Mouse (Mus musculus): ENCODE results near the gene Spef1. TPM values are rescaled to one million over a fixed set of nuclear protein-coding genes. Genes with fewer than 3 reads are reported as not detected.
A peak's percentile ranks its signal among the peaks of the same experiment; 100 is the strongest.

Spef1 gene
- polyA plus RNA-seq, 1 experiment from 2014 or later, result 10.9 TPM

GRCm38 (mm10) chr2:131220030-131220429 is 32.9 kb upstream of the Spef1 start:
- H3K4me1 ChIP-seq (replicated peaks), result no peaks in the 10 kb centered on the region
- no peaks in the 10 kb centered on the region for H3K27me3 ChIP-seq
- H3K9me3 ChIP-seq, result no peaks in the 10 kb centered on the region
- H3K4me3 ChIP-seq, result no peak overlapping the region
- no peak overlapping the region for H3K4me2 ChIP-seq
- H3K9ac ChIP-seq, result no peak overlapping the region
- WGBS, result 86% methylated on average over 4 of the region's 4 CpGs
- H3K27ac ChIP-seq (replicated peaks), result no peak overlapping the region
- ATAC-seq (ENCODE audit: low FRiP score, low read depth), result no peak
- no peaks in the 10 kb centered on the region for H3K36me3 ChIP-seq

GRCm38 (mm10) chr2:131215941-131216858 is 29.1 kb upstream of the Spef1 start:
- Histone ChIP-seq H3K27me3 (no peaks in the 10 kb centered on the region), H3K9me3 (no peaks in the 10 kb centered on the region), H3K9ac (no peak overlapping the region), H3K36me3 (0 out of 2 replicates have a peak, but pooled peaks cover 5% of the 10 kb centered on the region), H3K4me3 (no peak overlapping the region), H3K27ac (replicated peaks) (no peak overlapping the region), H3K4me2 (no peak overlapping the region), H3K4me1 (replicated peaks) (peaks cover 6% of the 10 kb centered on the region)
- no peak for ATAC-seq (ENCODE audit: low FRiP score, low read depth)
- 87% methylated on average over 7 of the region's 7 CpGs for WGBS

DNA sequence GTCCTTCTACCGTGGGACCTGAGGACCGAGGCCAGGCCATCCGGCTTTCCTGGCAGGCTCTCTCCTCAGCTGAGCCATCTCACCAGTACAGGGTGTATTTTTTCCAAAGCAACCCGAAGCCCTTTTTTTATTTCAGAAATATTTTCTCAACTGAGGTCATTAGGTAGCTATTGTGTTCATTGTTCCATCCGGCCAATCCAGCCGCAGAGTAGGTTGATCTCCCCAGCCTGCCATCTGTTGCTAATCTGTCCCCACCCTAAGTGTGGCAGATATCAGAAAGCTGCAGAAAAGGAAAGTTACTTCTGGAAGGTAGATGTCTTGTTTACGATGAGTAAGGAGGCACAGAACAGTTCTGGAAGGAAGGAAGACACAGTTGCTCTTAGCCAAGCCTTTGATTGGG is 26.7 kb upstream of the Spef1 start:
- no peak overlapping the region for H3K9ac ChIP-seq
- H3K27ac ChIP-seq (replicated peaks), result no peak overlapping the region
- no peaks in the 10 kb centered on the region for H3K9me3 ChIP-seq
- no peaks in the 10 kb centered on the region for H3K27me3 ChIP-seq
- H3K4me1 ChIP-seq (replicated peaks), result peaks cover 18% of the 10 kb centered on the region
- no peak overlapping the region for H3K4me2 ChIP-seq
- 90% methylated on average over 7 of the region's 7 CpGs for WGBS
- H3K36me3 ChIP-seq, result 0 out of 2 replicates have a peak, but pooled peaks cover 5% of the 10 kb centered on the region
- no peak overlapping the region for H3K4me3 ChIP-seq
- ATAC-seq (ENCODE audit: low FRiP score, low read depth), result no peak

DNA sequence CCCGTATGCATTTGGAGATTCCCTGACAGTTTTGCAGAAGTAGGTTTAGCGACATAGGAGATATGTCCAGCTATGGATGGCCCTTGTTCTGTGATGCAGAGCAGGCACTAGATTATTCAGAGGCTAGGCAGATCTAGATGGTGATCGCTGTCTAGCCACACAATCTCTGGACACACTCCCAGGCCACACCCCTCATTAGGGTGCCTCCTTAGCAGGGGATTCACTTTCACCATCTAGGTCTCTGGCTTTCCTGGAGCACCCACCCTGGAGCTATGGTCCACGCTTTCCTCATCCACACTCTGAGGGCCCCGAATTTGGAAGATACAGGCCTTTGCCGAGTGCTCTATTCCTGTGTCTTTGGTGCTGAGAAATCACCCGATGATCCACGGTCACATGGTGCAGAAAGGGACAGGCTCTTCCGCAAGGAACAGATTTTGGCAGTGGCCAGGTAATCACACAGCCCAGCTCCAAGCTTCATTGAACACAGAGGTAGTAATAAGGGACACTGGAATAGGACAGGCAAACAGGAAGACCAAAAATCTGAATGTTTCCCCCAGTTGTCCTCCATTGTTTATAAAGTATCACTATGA is 24.0 kb upstream of the Spef1 start:
- Histone ChIP-seq H3K36me3 (0 out of 2 replicates have a peak, but pooled peaks cover 5% of the 10 kb centered on the region), H3K27ac (replicated peaks) (peak overlapping the region; percentile 96), H3K4me2 (peak overlapping the region; percentile 58), H3K4me3 (peak overlapping the region; percentile 61), H3K9ac (peak overlapping the region; percentile 67), H3K9me3 (no peaks in the 10 kb centered on the region), H3K27me3 (no peaks in the 10 kb centered on the region), H3K4me1 (replicated peaks) (peaks cover 18% of the 10 kb centered on the region)
- no peak for ATAC-seq (ENCODE audit: low FRiP score, low read depth)
- 64% methylated on average over 9 of the region's 9 CpGs for WGBS

DNA sequence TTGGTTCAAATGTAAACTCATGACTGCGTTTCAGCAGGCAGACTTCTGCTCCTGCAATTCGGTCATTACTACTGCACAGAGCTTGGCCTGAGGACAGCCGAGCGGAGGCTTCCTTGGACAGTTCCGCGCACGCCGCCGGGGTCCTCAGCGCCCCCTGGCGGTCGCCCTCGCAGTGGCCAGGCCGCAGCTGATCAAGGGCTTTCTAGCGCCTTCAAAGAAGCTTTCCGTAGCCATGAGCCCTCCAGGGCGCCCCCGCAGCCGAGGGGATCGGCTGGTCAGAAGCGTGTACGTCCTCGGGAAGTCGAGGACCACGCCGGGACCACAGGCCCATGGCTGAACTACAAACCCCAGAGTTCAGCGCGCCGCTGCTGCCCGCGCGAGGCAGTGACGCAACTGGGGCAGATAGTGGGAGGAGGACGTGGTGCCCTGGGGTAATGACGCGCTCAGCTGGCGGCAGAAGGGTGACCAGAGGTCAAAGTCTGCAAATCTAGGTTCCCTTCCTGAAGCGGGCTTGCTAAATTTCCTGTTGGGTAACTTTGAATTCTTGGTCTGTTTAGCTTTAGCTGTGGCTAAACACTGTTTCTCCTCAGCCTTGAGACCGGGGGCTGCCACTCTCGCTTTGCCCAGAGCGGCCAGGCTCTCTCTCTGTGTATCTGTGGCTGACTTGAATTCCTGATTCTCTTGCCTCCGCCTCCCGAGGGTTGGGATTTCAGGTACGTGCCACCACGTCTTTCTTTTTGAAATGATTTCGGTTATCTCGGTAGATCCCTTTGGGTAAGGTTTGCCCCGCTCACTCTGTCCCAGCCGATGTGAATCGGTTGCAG is 23.1 kb upstream of the Spef1 start:
- H3K4me1 ChIP-seq (replicated peaks), result peaks cover 18% of the 10 kb centered on the region
- WGBS, result 2% methylated on average over 50 of the region's 50 CpGs
- no peaks in the 10 kb centered on the region for H3K27me3 ChIP-seq
- no peaks in the 10 kb centered on the region for H3K9me3 ChIP-seq
- peak overlapping the region; percentile 58 for H3K4me2 ChIP-seq
- H3K27ac ChIP-seq (replicated peaks), result peak overlapping the region; percentile 96
- 0 out of 2 replicates have a peak, but pooled peaks cover 5% of the 10 kb centered on the region for H3K36me3 ChIP-seq
- peak; percentile 97 for ATAC-seq (ENCODE audit: low FRiP score, low read depth)
- peak overlapping the region; percentile 61 for H3K4me3 ChIP-seq
- H3K9ac ChIP-seq, result peak overlapping the region; percentile 67

- Histone ChIP-seq H3K9me3 (no peaks in the 10 kb centered on the region), H3K27ac (replicated peaks) (peak overlapping the region; percentile 96), H3K4me3 (peak overlapping the region; percentile 61), H3K9ac (peak overlapping the region; percentile 67), H3K36me3 (0 out of 2 replicates have a peak, but pooled peaks cover 5% of the 10 kb centered on the region), H3K4me1 (replicated peaks) (peaks cover 18% of the 10 kb centered on the region), H3K27me3 (no peaks in the 10 kb centered on the region), H3K4me2 (peak overlapping the region; percentile 58)
- WGBS, result 84% methylated on average over 4 of the region's 4 CpGs
- no peak; the same call in 1 of the 2 replicates for ATAC-seq (ENCODE audit: low FRiP score, low read depth)
Measured at GRCm38 (mm10) chr2:131209125-131209795, 22.2 kb upstream of the Spef1 start.

DNA sequence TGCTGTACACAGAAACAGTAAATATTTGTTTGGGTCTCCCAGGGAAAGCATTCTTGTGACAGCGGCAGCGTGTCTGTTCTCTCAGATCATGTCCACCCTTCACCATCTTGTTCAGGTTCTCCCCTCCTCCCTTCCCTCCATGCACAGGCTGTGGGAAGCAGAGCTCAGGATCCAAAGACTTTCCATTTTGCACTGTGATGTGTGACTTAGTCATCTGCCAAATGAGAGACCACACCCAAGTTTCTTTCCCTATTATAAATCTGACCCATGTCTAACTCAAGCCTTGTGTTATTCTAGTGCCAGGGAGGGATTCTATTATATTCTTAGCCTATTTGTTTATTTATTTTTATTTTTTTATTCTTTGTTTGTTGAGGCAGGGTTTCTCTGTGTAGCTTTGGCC is 21.3 kb upstream of the Spef1 start:
- H3K4me1 ChIP-seq (replicated peaks), result peaks cover 18% of the 10 kb centered on the region
- no peaks in the 10 kb centered on the region for H3K27me3 ChIP-seq
- no peak overlapping the region for H3K27ac ChIP-seq (replicated peaks)
- H3K9me3 ChIP-seq, result no peaks in the 10 kb centered on the region
- no peak overlapping the region for H3K4me2 ChIP-seq
- H3K36me3 ChIP-seq, result 0 out of 2 replicates have a peak, but pooled peaks cover 5% of the 10 kb centered on the region
- ATAC-seq (ENCODE audit: low FRiP score, low read depth), result no peak
- 83% methylated on average over 2 of the region's 2 CpGs for WGBS
- no peak overlapping the region for H3K4me3 ChIP-seq
- no peak overlapping the region for H3K9ac ChIP-seq

- Histone ChIP-seq H3K4me1 (replicated peaks) (peaks cover 14% of the 10 kb centered on the region), H3K27ac (replicated peaks) (no peak within 1 kb of the TSS), H3K9me3 (no peaks in the 10 kb centered on the region), H3K9ac (no peak within 1 kb of the TSS), H3K4me2 (no peak within 1 kb of the TSS), H3K4me3 (no peak within 1 kb of the TSS), H3K36me3 (no peaks in the 10 kb centered on the region), H3K27me3 (no peaks in the 10 kb centered on the region)
- 84% methylated on average over 4 of the region's 4 CpGs for WGBS
- no peak for ATAC-seq (ENCODE audit: low FRiP score, low read depth)
Measured at GRCm38 (mm10) chr2:131206778-131207177, 19.7 kb upstream of the Spef1 start, which contains the start of gene Ap5s1. Ap5s1 (plus strand) TSS chr2:131207078.

DNA sequence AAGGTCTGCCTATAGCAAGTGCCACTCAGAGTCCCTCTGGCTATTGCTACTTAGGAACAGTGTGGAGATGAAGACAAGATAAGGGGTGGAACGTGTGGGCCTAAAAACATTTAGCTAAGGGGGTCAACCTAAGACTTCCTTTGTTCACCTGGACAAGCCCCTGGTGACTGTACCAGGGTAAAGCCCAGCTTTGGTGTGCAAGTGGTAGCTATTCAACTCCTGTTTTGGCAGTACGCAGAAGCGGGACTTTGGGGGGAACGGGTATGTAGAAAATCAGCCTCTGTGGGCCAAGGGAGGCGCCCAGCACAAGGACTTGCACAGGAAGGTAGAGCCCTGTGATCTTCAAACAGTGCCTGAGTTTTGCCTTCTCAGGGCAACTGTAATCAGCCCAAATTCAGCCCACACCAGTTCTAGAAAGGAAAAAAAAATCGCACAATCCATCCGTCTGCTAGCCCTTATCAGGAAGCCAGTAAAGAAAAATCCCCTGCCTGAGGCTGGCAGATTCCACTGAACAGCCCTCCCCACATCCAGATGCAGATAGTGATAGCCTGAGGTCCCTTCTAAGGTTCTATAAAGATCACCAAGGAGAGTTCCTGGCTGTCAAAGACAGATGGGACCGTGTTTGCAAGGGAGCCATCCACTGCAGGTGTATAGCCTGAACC is 18.6 kb upstream of the Spef1 start:
- no peaks in the 10 kb centered on the region for H3K36me3 ChIP-seq
- H3K9me3 ChIP-seq, result no peaks in the 10 kb centered on the region
- no peaks in the 10 kb centered on the region for H3K27me3 ChIP-seq
- H3K4me2 ChIP-seq, result no peak overlapping the region
- ATAC-seq (ENCODE audit: low FRiP score, low read depth), result no peak
- WGBS, result 91% methylated on average over 8 of the region's 8 CpGs
- H3K4me3 ChIP-seq, result no peak overlapping the region
- no peak overlapping the region for H3K9ac ChIP-seq
- no peak overlapping the region for H3K27ac ChIP-seq (replicated peaks)
- peaks cover 7% of the 10 kb centered on the region for H3K4me1 ChIP-seq (replicated peaks)

DNA sequence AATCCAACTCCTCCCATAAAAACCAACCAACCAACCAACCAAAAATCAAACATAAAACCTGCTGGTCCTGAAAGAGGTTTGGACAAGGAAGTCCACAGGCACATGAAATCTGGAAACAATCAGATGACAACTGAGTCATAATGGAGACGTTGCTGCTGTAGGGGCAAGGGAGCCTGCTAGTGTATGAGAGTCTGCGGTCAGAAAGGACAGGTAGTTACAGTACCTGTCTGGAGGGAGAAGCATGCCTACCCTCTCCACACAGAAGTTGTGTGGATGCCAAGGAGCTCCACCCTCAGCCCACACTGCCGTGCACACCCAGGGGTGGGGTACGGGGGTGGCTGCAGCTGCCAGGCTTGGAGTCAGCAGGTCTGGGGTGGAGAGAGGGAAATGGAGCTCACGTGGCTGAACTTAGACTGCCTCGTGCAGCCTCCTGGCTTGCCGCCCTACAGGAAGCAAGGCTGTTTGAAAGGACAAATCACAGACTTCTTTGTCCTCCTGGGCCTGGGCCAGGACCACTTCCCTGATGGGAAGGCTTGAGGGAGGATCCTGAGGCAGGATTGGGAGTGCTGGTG is 17.4 kb upstream of the Spef1 start:
- Histone ChIP-seq H3K27ac (replicated peaks) (no peak overlapping the region), H3K9ac (no peak overlapping the region), H3K4me3 (no peak overlapping the region), H3K4me2 (no peak overlapping the region), H3K9me3 (no peaks in the 10 kb centered on the region), H3K27me3 (no peaks in the 10 kb centered on the region), H3K36me3 (no peaks in the 10 kb centered on the region), H3K4me1 (replicated peaks) (peaks cover 4% of the 10 kb centered on the region)
- 41% methylated on average over 7 of the region's 7 CpGs for WGBS
- no peak for ATAC-seq (ENCODE audit: low FRiP score, low read depth)
